In the genomic region with DNA sequence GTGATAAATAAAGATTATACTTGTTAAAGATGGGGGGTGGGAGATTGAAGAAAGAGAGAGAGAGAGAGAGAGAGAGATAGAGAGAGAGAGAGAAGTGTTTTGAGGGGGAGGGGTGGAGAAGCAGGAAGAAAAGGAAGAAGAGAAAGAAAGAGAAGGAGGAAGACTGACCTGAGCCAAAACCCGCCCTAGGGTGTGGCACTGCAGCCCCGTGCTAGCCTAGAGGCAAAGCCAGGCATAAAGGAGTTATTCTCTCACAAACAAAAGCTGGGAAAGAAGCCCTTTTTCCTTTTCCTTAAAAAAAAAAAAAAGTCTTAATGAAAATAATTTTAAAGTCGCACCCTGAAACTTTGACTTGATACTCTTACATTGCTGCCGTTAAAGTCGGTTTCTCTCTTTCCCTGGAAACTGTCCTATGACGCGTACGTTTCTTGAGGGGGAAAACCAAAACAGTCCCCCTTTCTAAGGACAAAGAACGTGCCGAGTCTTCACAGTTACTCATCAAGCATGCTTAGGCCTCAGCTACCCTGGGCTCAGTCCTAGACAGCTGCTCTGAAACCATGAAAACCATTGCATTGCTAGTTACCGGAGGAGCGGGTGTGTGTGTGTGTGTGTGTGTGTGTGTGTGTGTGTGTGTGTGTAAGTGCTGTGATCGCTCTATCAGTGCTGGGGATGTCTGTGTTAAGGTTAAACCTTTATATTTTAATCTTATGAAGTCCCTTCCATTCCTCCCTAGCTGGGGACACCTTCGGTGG, we compare ENCODE assay signal across 26 mouse cellular contexts. TPM values are rescaled to one million over a fixed set of nuclear protein-coding genes. Genes with fewer than 3 reads are reported as not detected.
DNase-seq lines count a peak whose midpoint lies in the region; ATAC-seq and TF ChIP-seq lines count a peak whose summit lies in the region.
"Had no signal": no experiment of that assay in that cellular context is flagged by ENCODE, and none has a peak within 500 bp of the region (broad histone marks: within the 10 kb centered on the region; RNA-seq: fewer than 3 reads in every experiment).

No protein-coding gene starts in this region.

- no peak overlapping the region for H3K4me3 ChIP-seq in heart, embryonic 10.5 days
- no peak overlapping the region for H3K4me3 ChIP-seq in stomach, embryonic 16.5 days (replicated peaks; ENCODE audit: low read length)
- H3K4me3 ChIP-seq: heart, embryonic 15.5 days; limb, embryonic 13.5 days; liver, embryonic 12.5 days; midbrain, embryonic 12.5 days had no signal

- no peak for ATAC-seq in stomach, embryonic 16.5 days (ENCODE audit: insufficient read depth, low FRiP score)
- ATAC-seq: forebrain, postnatal 0 days; hindbrain, postnatal 0 days; liver, embryonic 12.5 days had no signal

- H3K9ac ChIP-seq in stomach, embryonic 16.5 days (ENCODE audit: low read length): no peak overlapping the region
- H3K9ac ChIP-seq: forebrain, postnatal 0 days; heart, embryonic 15.5 days; limb, embryonic 13.5 days; liver, embryonic 12.5 days; midbrain, embryonic 12.5 days had no signal

- no peak for TF ChIP-seq CTCF in brain, embryonic 14.5 days (IDR thresholded peaks at IDR 0.05; ENCODE audit: borderline replicate concordance, extremely low read depth, insufficient read depth, insufficient read length)

- H3K27me3 ChIP-seq in heart, embryonic 10.5 days (ENCODE audit: insufficient read depth, poor library complexity, severe bottlenecking): no peaks in the 10 kb centered on the region
- no peaks in the 10 kb centered on the region for H3K27me3 ChIP-seq in stomach, embryonic 16.5 days (ENCODE audit: control insufficient read depth, insufficient read depth, low read length)
- H3K27me3 ChIP-seq: heart, embryonic 15.5 days; limb, embryonic 13.5 days; liver, embryonic 12.5 days; midbrain, embryonic 12.5 days had no signal

- peak; percentile 44 for DNase-seq in heart, adult 11 months
- no peak for DNase-seq in heart, embryonic 10.5 days (ENCODE audit: low spot score)
- peak; percentile 28 for DNase-seq in urinary bladder, postnatal 14 days (ENCODE audit: low spot score)
- no peak for DNase-seq in urinary bladder, postnatal 10 days (ENCODE audit: low spot score)
- DNase-seq in brain, embryonic 14.5 days (ENCODE audit: low read depth): peak; percentile 11
- DNase-seq in layer of hippocampus, adult 18-20 months (ENCODE audit: low spot score in 2 of 2): no peak
- no peak for DNase-seq in thymus, postnatal 14 days
- DNase-seq: adrenal gland, adult 2 months; cerebellum, adult 18-20 months; cerebellum, postnatal 14 days; forebrain, postnatal 0 days; gastrocnemius, postnatal 36 days; heart, postnatal 36 days; kidney, adult 11 months; kidney, postnatal 10 days; layer of hippocampus, postnatal 36 days; lung, adult 18-20 months; lung, postnatal 14 days; spleen, adult 18-20 months; thymus, adult 18-20 months had no signal

- H3K27ac ChIP-seq in heart, embryonic 10.5 days: no peak overlapping the region
- H3K27ac ChIP-seq in stomach, embryonic 16.5 days (ENCODE audit: low read length): peak overlapping the region; percentile 65
- H3K27ac ChIP-seq: heart, embryonic 15.5 days; hindbrain, postnatal 0 days; limb, embryonic 13.5 days; liver, embryonic 12.5 days; midbrain, embryonic 12.5 days had no signal

- H3K4me1 ChIP-seq in heart, embryonic 10.5 days: 0 out of 2 replicates have a peak, but pooled peaks cover 8% of the 10 kb centered on the region
- 0 out of 2 replicates have a peak, but pooled peaks cover 6% of the 10 kb centered on the region for H3K4me1 ChIP-seq in stomach, embryonic 16.5 days (ENCODE audit: control insufficient read depth, insufficient read depth, low read length)
- H3K4me1 ChIP-seq: limb, embryonic 13.5 days; midbrain, embryonic 12.5 days had no signal

- WGBS in heart, embryonic 10.5 days: 77% methylated on average over 14 of the region's 14 CpGs
- WGBS in stomach, embryonic 16.5 days: 63% methylated on average over 14 of the region's 14 CpGs

- no peaks in the 10 kb centered on the region for H3K36me3 ChIP-seq in heart, embryonic 10.5 days
- H3K36me3 ChIP-seq in stomach, embryonic 16.5 days (ENCODE audit: control insufficient read depth, insufficient read depth, low read length): no peaks in the 10 kb centered on the region
- H3K36me3 ChIP-seq: heart, embryonic 15.5 days; limb, embryonic 13.5 days; liver, embryonic 12.5 days; midbrain, embryonic 12.5 days had no signal

- no peak overlapping the region for H3K4me2 ChIP-seq in stomach, embryonic 16.5 days (ENCODE audit: low read depth, low read length)
- H3K4me2 ChIP-seq: heart, embryonic 15.5 days; limb, embryonic 13.5 days; liver, embryonic 12.5 days; midbrain, embryonic 12.5 days had no signal

- no peak for TF ChIP-seq POLR2A in brain, embryonic 14.5 days (IDR thresholded peaks at IDR 0.05; ENCODE audit: borderline replicate concordance, extremely low read depth, insufficient read depth, insufficient read length, poor library complexity, severe bottlenecking)

- H3K9me3 ChIP-seq in heart, embryonic 10.5 days: no peaks in the 10 kb centered on the region
- H3K9me3 ChIP-seq in stomach, embryonic 16.5 days (replicated peaks; ENCODE audit: control insufficient read depth, low read length): no peaks in the 10 kb centered on the region
- H3K9me3 ChIP-seq: heart, embryonic 15.5 days; limb, embryonic 13.5 days; liver, embryonic 12.5 days; midbrain, embryonic 12.5 days had no signal

RNA-seq across cellular contexts. Expression of a gene that starts 53.6 kb away (rescaled TPM):
- polyA plus RNA-seq in heart, embryonic 10.5 days (2016; fragmentation: Nextera tagmentation; extraction: Ambion mirVana): 49.6 and 61.8 TPM in 2 replicates
- polyA plus RNA-seq in brain, embryonic 14.5 days (2012; rRNA removed): 22.3 and 24.1 TPM in 2 replicates
- 63.7 and 66.8 TPM in 2 replicates for polyA plus RNA-seq in stomach, embryonic 16.5 days (2015; fragmentation: Nextera tagmentation; extraction: Ambion mirVana)
- total RNA-seq in layer of hippocampus, adult 18-20 months (2021): 10 to 100 TPM; 58.1 to 59.5 TPM

Comparison
In these comparisons a context has a peak if more than half of its experiments do, and no peak if none do; other contexts are left out.
1. DNase-seq: peak in heart, adult 11 months (single experiment), urinary bladder, postnatal 14 days (single experiment) and brain, embryonic 14.5 days (single experiment); none in heart, embryonic 10.5 days (single experiment), urinary bladder, postnatal 10 days (single experiment), layer of hippocampus, adult 18-20 months (0 of 2) and thymus, postnatal 14 days (single experiment).